Mouse (Mus musculus) intestine, embryonic 15.5 days (tissue): ENCODE results near the gene Olfr1448. TPM values are rescaled to one million over a fixed set of nuclear protein-coding genes. Genes with fewer than 3 reads are reported as not detected.
"Not testable (repeated sequence)": the region's sequence is repeated elsewhere in the genome, so short reads cannot be mapped to it uniquely, and the experiment has no call there.

Experiments used
- ATAC-seq: fragments of 200-750 bp; cut with Nextera tagmentation; 2 replicates; pipeline ENCODE4 v1.8.0; 2017; ENCODE audit warnings: moderate TSS enrichment, moderate library complexity
- H3K27ac ChIP-seq: fragments of 300-500 bp; sonication (generic); 2 replicates; pipeline ENCODE4 v1.5.1; 2015; ENCODE audit warnings: mild to moderate bottlenecking, inconsistent platforms
- H3K27me3 ChIP-seq: fragments of 300-500 bp; sonication (generic); replicated peaks from 2 replicates; pipeline ENCODE4 v1.6.1; 2015; ENCODE audit warnings: inconsistent platforms
- H3K36me3 ChIP-seq: fragments of 300-500 bp; sonication (generic); 2 replicates; pipeline ENCODE4 v1.6.1; 2015; ENCODE audit warnings: inconsistent platforms
- H3K4me1 ChIP-seq: fragments of 300-500 bp; sonication (generic); replicated peaks from 2 replicates; pipeline ENCODE4 v1.6.1; 2015; ENCODE audit warnings: inconsistent platforms
- H3K4me2 ChIP-seq: fragments of 300-500 bp; sonication (generic); replicated peaks from 2 replicates; pipeline ENCODE4 v1.6.1; 2015; ENCODE audit warnings: mild to moderate bottlenecking, inconsistent platforms
- H3K4me3 ChIP-seq: fragments of 300-500 bp; sonication (generic); replicated peaks from 2 replicates; pipeline ENCODE4 v1.5.1; 2015; ENCODE audit warnings: inconsistent platforms
- H3K9ac ChIP-seq: fragments of 300-500 bp; sonication (generic); 2 replicates; pipeline ENCODE4 v1.6.1; 2015; ENCODE audit warnings: inconsistent platforms
- H3K9me3 ChIP-seq: fragments of 300-500 bp; sonication (generic); 2 replicates; pipeline ENCODE4 v1.6.1; 2016; ENCODE audit warnings: inconsistent platforms
- WGBS: fragments of 180-500 bp; shearing (Covaris S2); methylation state at CpG from one replicate; pipeline ENCODE4 v1.1.7; 2015; 5-methylcytosine and 5-hydroxymethylcytosine counted together
- polyA plus RNA-seq: library from polyadenylated mRNA; unstranded; fragments of >200 nt; fragmentation: Nextera tagmentation; extraction: Ambion mirVana; gene quantifications from 2 replicates; pipeline ENCODE4 v1.2.1, GENCODE M21; 2015

Olfr1448 gene
- polyA plus RNA-seq, result not detected in 2 replicates

GRCm38 (mm10) chr19:12924319-12924718, at the start of gene Olfr1448:
Gene Olfr1448, minus strand, starts transcription at chr19:12924419.
- WGBS, result 72% methylated on average over 1 of the region's 1 CpGs
- Histone ChIP-seq H3K9ac (no peak within 1 kb of the TSS), H3K27ac (no peak within 1 kb of the TSS), H3K4me1 (no peaks in the 10 kb centered on the region), H3K27me3 (no peaks in the 10 kb centered on the region), H3K9me3 (no peaks in the 10 kb centered on the region), H3K36me3 (no peaks in the 10 kb centered on the region), H3K4me2 (no peak within 1 kb of the TSS), H3K4me3 (no peak within 1 kb of the TSS)
- no peak for ATAC-seq

GRCm38 (mm10) chr19:12970082-12970481, 45.9 kb upstream of the Olfr1448 start:
- not testable (repeated sequence) for H3K27ac ChIP-seq, H3K4me3 ChIP-seq, H3K36me3 ChIP-seq, H3K27me3 ChIP-seq, H3K9ac ChIP-seq, H3K9me3 ChIP-seq, ATAC-seq, H3K4me1 ChIP-seq, H3K4me2 ChIP-seq
- 82% methylated on average over 5 of the region's 5 CpGs for WGBS

GRCm38 (mm10) chr19:12949958-12950357, 25.7 kb upstream of the Olfr1448 start, which contains the start of gene Olfr1450:
Gene Olfr1450, plus strand, starts transcription at chr19:12950258.
- ATAC-seq, result no peak
- Histone ChIP-seq H3K4me1 (no peaks in the 10 kb centered on the region), H3K9me3 (no peaks in the 10 kb centered on the region), H3K27me3 (no peaks in the 10 kb centered on the region), H3K9ac (no peak within 1 kb of the TSS), H3K27ac (no peak within 1 kb of the TSS), H3K4me3 (no peak within 1 kb of the TSS), H3K4me2 (no peak within 1 kb of the TSS), H3K36me3 (no peaks in the 10 kb centered on the region)
- WGBS, result 90% methylated on average over 1 of the region's 1 CpGs

- no peak within 1 kb of the TSS for H3K9ac ChIP-seq
- ATAC-seq, result no peak
- no peak within 1 kb of the TSS for H3K4me2 ChIP-seq
- H3K4me1 ChIP-seq, result no peaks in the 10 kb centered on the region
- no peaks in the 10 kb centered on the region for H3K9me3 ChIP-seq
- no peaks in the 10 kb centered on the region for H3K27me3 ChIP-seq
- H3K27ac ChIP-seq, result no peak within 1 kb of the TSS
- no peaks in the 10 kb centered on the region for H3K36me3 ChIP-seq
- H3K4me3 ChIP-seq, result no peak within 1 kb of the TSS
Measured at GRCm38 (mm10) chr19:12930540-12930939, 6.3 kb upstream of the Olfr1448 start, which contains the start of gene Olfr1449. Gene Olfr1449, plus strand, starts transcription at chr19:12930840.

GRCm38 (mm10) chr19:12903643-12904042, 20.6 kb downstream of the Olfr1448 start, which contains the start of gene Olfr1447:
Gene Olfr1447, minus strand, starts transcription at chr19:12903743.
- H3K4me2 ChIP-seq, result no peak within 1 kb of the TSS
- WGBS, result 90% methylated on average over 1 of the region's 1 CpGs
- H3K4me3 ChIP-seq, result no peak within 1 kb of the TSS
- no peaks in the 10 kb centered on the region for H3K36me3 ChIP-seq
- ATAC-seq, result no peak
- H3K27me3 ChIP-seq, result no peaks in the 10 kb centered on the region
- no peak within 1 kb of the TSS for H3K9ac ChIP-seq
- no peaks in the 10 kb centered on the region for H3K9me3 ChIP-seq
- no peaks in the 10 kb centered on the region for H3K4me1 ChIP-seq
- no peak within 1 kb of the TSS for H3K27ac ChIP-seq

- Histone ChIP-seq H3K27me3 (no peaks in the 10 kb centered on the region), H3K4me3 (no peak within 1 kb of the TSS), H3K4me2 (no peak within 1 kb of the TSS), H3K27ac (no peak within 1 kb of the TSS), H3K36me3 (no peaks in the 10 kb centered on the region), H3K9ac (no peak within 1 kb of the TSS), H3K4me1 (no peaks in the 10 kb centered on the region), H3K9me3 (no peaks in the 10 kb centered on the region)
- no peak for ATAC-seq
- 81% methylated on average over 1 of the region's 1 CpGs for WGBS
Measured at GRCm38 (mm10) chr19:12893424-12893823, 30.8 kb downstream of the Olfr1448 start, which contains the start of gene Olfr1446. Gene Olfr1446, minus strand, starts transcription at chr19:12893524.

- Histone ChIP-seq H3K4me1 (no peaks in the 10 kb centered on the region), H3K36me3 (no peaks in the 10 kb centered on the region), H3K27me3 (no peaks in the 10 kb centered on the region), H3K9ac (no peak within 1 kb of the TSS), H3K9me3 (no peaks in the 10 kb centered on the region), H3K4me3 (no peak within 1 kb of the TSS), H3K4me2 (no peak within 1 kb of the TSS), H3K27ac (no peak within 1 kb of the TSS)
- WGBS, result 91% methylated on average over 2 of the region's 2 CpGs
- ATAC-seq, result no peak
Measured at GRCm38 (mm10) chr19:12883555-12883954, 40.7 kb downstream of the Olfr1448 start, which contains the start of gene Olfr1445. Gene Olfr1445, plus strand, starts transcription at chr19:12883855.

Other genes with a start within 250 kb of the Olfr1448 start
- not detected in 2 replicates for gene Olfr1443, start 246.3 kb downstream of the Olfr1448 start, polyA plus RNA-seq
- gene Keg1, start 228.6 kb downstream of the Olfr1448 start, polyA plus RNA-seq, result 2.9 and 3.5 TPM in 2 replicates
- gene Cntf, start 158.8 kb downstream of the Olfr1448 start, polyA plus RNA-seq, result 0.82 and 1.4 TPM in 2 replicates
- 14.0 and 15.4 TPM in 2 replicates for gene Zfp91, start 128.3 kb downstream of the Olfr1448 start, polyA plus RNA-seq
- gene Lpxn, start 128.2 kb downstream of the Olfr1448 start, polyA plus RNA-seq, result 2.3 and 3.0 TPM in 2 replicates
- not detected in 2 replicates for gene Gm5244, start 77.7 kb downstream of the Olfr1448 start, polyA plus RNA-seq
- gene Olfr1444, start 67.1 kb downstream of the Olfr1448 start, polyA plus RNA-seq, result not detected in 2 replicates
- not detected in 2 replicates for gene Olfr1445, start 40.6 kb downstream of the Olfr1448 start, polyA plus RNA-seq
- not detected in 2 replicates for gene Olfr1446, start 30.9 kb downstream of the Olfr1448 start, polyA plus RNA-seq
- gene Olfr1447, start 20.7 kb downstream of the Olfr1448 start, polyA plus RNA-seq, result not detected in 2 replicates
- gene Olfr1449, start 6.4 kb upstream of the Olfr1448 start, polyA plus RNA-seq, result not detected in 2 replicates
- not detected in 2 replicates for gene Olfr1450, start 25.8 kb upstream of the Olfr1448 start, polyA plus RNA-seq
- gene Olfr1451, start 70.6 kb upstream of the Olfr1448 start, polyA plus RNA-seq, result not detected in 2 replicates
- gene Olfr1453, start 103.9 kb upstream of the Olfr1448 start, polyA plus RNA-seq, result not detected in 2 replicates
- not detected in 2 replicates for gene Olfr1454, start 136.2 kb upstream of the Olfr1448 start, polyA plus RNA-seq
- not detected in 2 replicates for gene Olfr1457, start 173.5 kb upstream of the Olfr1448 start, polyA plus RNA-seq
- not detected in 2 replicates for gene Olfr1458, start 182.4 kb upstream of the Olfr1448 start, polyA plus RNA-seq
- gene Olfr1459, start 225.1 kb upstream of the Olfr1448 start, polyA plus RNA-seq, result not detected in 2 replicates
- gene Olfr1461, start 238.6 kb upstream of the Olfr1448 start, polyA plus RNA-seq, result not detected in 2 replicates